Mouse (Mus musculus): ENCODE measurements around the gene Scaper. TPM values are rescaled to one million over a fixed set of nuclear protein-coding genes. Genes with fewer than 3 reads are reported as not detected.

Gene Scaper
- total and polyA plus RNA-seq, 3 experiments = 4.2 to 5.2 (median 4.5) TPM

GRCm38 (mm10) chr9:55554986-55555385, 382.9 kb downstream of the Scaper start:
- TF ChIP-seq RCOR1 (conservative IDR thresholded peaks at IDR 0.05; ENCODE audit: low read depth, low read length) (no peak), HCFC1 (IDR thresholded peaks at IDR 0.05; ENCODE audit: low read depth, low read length) (no peak), KAT2A (IDR thresholded peaks at IDR 0.05; ENCODE audit: insufficient replicate concordance, low read length) (no peak)
- Histone ChIP-seq H3K27me3 (replicated peaks) (no peaks in the 10 kb centered on the region), H3K27ac (ENCODE audit: insufficient read depth, low read depth) (no peak overlapping the region), H3K9ac (ENCODE audit: insufficient read depth, low read depth) (no peak overlapping the region), H3K4me1 (ENCODE audit: control insufficient read depth in 1 of 2, insufficient read depth in 2 of 2) (no peaks in the 10 kb centered on the region), H3K4me2 (ENCODE audit: insufficient read depth, low read depth, poor library complexity, severe bottlenecking) (no peak overlapping the region), H3K4me3 (replicated peaks in 1 of 3; ENCODE audit: low read depth in 2 of 3, low read length in 2 of 3, poor library complexity in 1 of 3) (no peak overlapping the region), H3K36me3 (replicated peaks in 1 of 2; ENCODE audit: control insufficient read depth in 1 of 2, insufficient read depth in 1 of 2, low read length in 1 of 2) (no peaks in the 10 kb centered on the region), H3K9me3 (replicated peaks; ENCODE audit: low read length) (no peaks in the 10 kb centered on the region), H3K79me2 (replicated peaks; ENCODE audit: control insufficient read depth, extremely low read depth, insufficient read depth, poor library complexity, severe bottlenecking) (no peaks in the 10 kb centered on the region)
- DNase-seq (ENCODE audit: extremely low read depth) = no peak
- in situ Hi-C loops (cut with MboI; ENCODE audit: low pct_ligation_motif_present, low pct_unique_long_range_greater_than_20kb, low sequenced_read_pairs) (no loop called here), dilution Hi-C loops (cut with MboI; ENCODE audit: extremely low pct_ligation_motif_present, extremely low pct_unique_long_range_greater_than_20kb, low sequenced_read_pairs) (no loop called here)

- peaks cover 0 to 18% of the 10 kb centered on the region in 2 experiments for H3K36me3 ChIP-seq (replicated peaks in 1 of 2; ENCODE audit: control insufficient read depth in 1 of 2, insufficient read depth in 1 of 2, low read length in 1 of 2)
- in situ Hi-C loops (cut with MboI; ENCODE audit: low pct_ligation_motif_present, low pct_unique_long_range_greater_than_20kb, low sequenced_read_pairs) (no loop called here), dilution Hi-C loops (cut with MboI; ENCODE audit: extremely low pct_ligation_motif_present, extremely low pct_unique_long_range_greater_than_20kb, low sequenced_read_pairs) (no loop called here)
- no peak overlapping the region for H3K27ac ChIP-seq (ENCODE audit: insufficient read depth, low read depth)
- no peak for DNase-seq (ENCODE audit: extremely low read depth)
- no peaks in the 10 kb centered on the region for H3K27me3 ChIP-seq (replicated peaks)
- H3K4me3 ChIP-seq (replicated peaks in 1 of 3; ENCODE audit: low read depth in 2 of 3, low read length in 2 of 3, poor library complexity in 1 of 3) = peak overlapping the region in 1 of 3 experiments; percentile 39
- peaks cover 10% of the 10 kb centered on the region for H3K9me3 ChIP-seq (replicated peaks; ENCODE audit: low read length)
- H3K79me2 ChIP-seq (replicated peaks; ENCODE audit: control insufficient read depth, extremely low read depth, insufficient read depth, poor library complexity, severe bottlenecking) = no peaks in the 10 kb centered on the region
- no peak for TF ChIP-seq JUND (conservative IDR thresholded peaks at IDR 0.05; ENCODE audit: low read depth, low read length)
- no peak for TF ChIP-seq MXI1 (IDR thresholded peaks at IDR 0.05; ENCODE audit: low read depth, low read length)
- TF ChIP-seq USF1 (IDR thresholded peaks at IDR 0.05; ENCODE audit: low read depth, low read length) = no peak
- TF ChIP-seq IRF4 (IDR thresholded peaks at IDR 0.05; ENCODE audit: low read depth, low read length) = no peak
- TF ChIP-seq ETS1 (conservative IDR thresholded peaks at IDR 0.05; ENCODE audit: low read depth, low read length) = no peak
- TF ChIP-seq MAZ (IDR thresholded peaks at IDR 0.05; ENCODE audit: low read depth, low read length) = no peak
- no peak for TF ChIP-seq KAT2A (IDR thresholded peaks at IDR 0.05; ENCODE audit: insufficient replicate concordance, low read length)
- TF ChIP-seq EP300 (IDR thresholded peaks at IDR 0.05; ENCODE audit: low read length) = no peak
- no peak for TF ChIP-seq UBTF (IDR thresholded peaks at IDR 0.05; ENCODE audit: low read depth, low read length)
- TF ChIP-seq MYC (IDR thresholded peaks at IDR 0.05; ENCODE audit: low read depth, low read length) = no peak
- no peak for TF ChIP-seq SMC3 (IDR thresholded peaks at IDR 0.05; ENCODE audit: low read depth, low read length)
- peak; percentile 34 for TF ChIP-seq RAD21 (IDR thresholded peaks at IDR 0.05; ENCODE audit: low read depth, low read length)
- TF ChIP-seq CTCF (conservative IDR thresholded peaks at IDR 0.05 in 1 of 2, IDR thresholded peaks at IDR 0.05 in 1 of 2; ENCODE audit: low read depth in 2 of 2, low read length in 2 of 2) = peak in 1 of 2 experiments; percentile 49; a peak in 2 of 4 replicates
- TF ChIP-seq MEF2A (IDR thresholded peaks at IDR 0.05; ENCODE audit: borderline replicate concordance, low read depth, low read length) = no peak
- no peak for TF ChIP-seq PAX5 (IDR thresholded peaks at IDR 0.05; ENCODE audit: low read length)
- no peak for TF ChIP-seq POLR2AphosphoS2 (IDR thresholded peaks at IDR 0.05; ENCODE audit: low read depth, low read length)
- no peak for TF ChIP-seq CHD1 (IDR thresholded peaks at IDR 0.05; ENCODE audit: low read depth, low read length)
- no peaks in the 10 kb centered on the region for H3K4me1 ChIP-seq (ENCODE audit: control insufficient read depth in 1 of 2, insufficient read depth in 2 of 2)
- no peak overlapping the region for H3K9ac ChIP-seq (ENCODE audit: insufficient read depth, low read depth)
- peak overlapping the region; percentile 57; the same call in 1 of the 2 replicates for H3K4me2 ChIP-seq (ENCODE audit: insufficient read depth, low read depth, poor library complexity, severe bottlenecking)
Measured at GRCm38 (mm10) chr9:55549302-55549890, 388.5 kb downstream of the Scaper start.
